Mouse (Mus musculus) ES-Bruce4 (cell line): ENCODE results near the gene Fam89b. TPM values are rescaled to one million over a fixed set of nuclear protein-coding genes. Genes with fewer than 3 reads are reported as not detected.

Experiments used
- H3K27ac ChIP-seq: 2 replicates; pipeline ENCODE4 v1.5.1; 2012; ENCODE audit warnings: low read length, inconsistent platforms; ENCODE audit not compliant: insufficient read depth
- H3K27me3 ChIP-seq: 2 replicates; pipeline ENCODE4 v1.6.1; 2012; ENCODE audit warnings: mild to moderate bottlenecking, low read length, inconsistent platforms; ENCODE audit not compliant: control insufficient read depth, poor library complexity, insufficient read depth, severe bottlenecking
- H3K36me3 ChIP-seq: 2 replicates; pipeline ENCODE4 v1.6.1; 2012; ENCODE audit warnings: inconsistent platforms, mild to moderate bottlenecking, low read length, moderate library complexity; ENCODE audit not compliant: control insufficient read depth, poor library complexity, insufficient read depth, severe bottlenecking
- H3K4me1 ChIP-seq: one replicate; pipeline ENCODE4 v1.8.1; 2011; ENCODE audit warnings: low read length; ENCODE audit not compliant: control insufficient read depth, insufficient read depth
- H3K4me3 ChIP-seq: 2 replicates; pipeline ENCODE4 v1.5.1; 2011; ENCODE audit warnings: low read depth, mild to moderate bottlenecking, low read length
- H3K9ac ChIP-seq: 2 replicates; pipeline ENCODE4 v1.6.1; 2012; ENCODE audit warnings: low read depth, mild to moderate bottlenecking, inconsistent platforms; ENCODE audit not compliant: poor library complexity, severe bottlenecking
- H3K9me3 ChIP-seq: replicated peaks from 2 replicates; pipeline ENCODE4 v1.6.1; 2012; ENCODE audit warnings: mild to moderate bottlenecking, low read length, inconsistent platforms; ENCODE audit not compliant: control insufficient read depth, poor library complexity, insufficient read depth, severe bottlenecking
- CTCF ChIP-seq: IDR thresholded peaks from one replicate; pipeline ENCODE4 v1.8.1; 2011; ENCODE audit warnings: low read depth, low read length
- EP300 ChIP-seq: IDR thresholded peaks from 2 replicates; pipeline ENCODE4 v1.6.1; 2011; ENCODE audit warnings: low read depth, low read length; ENCODE audit not compliant: insufficient read depth
- POLR2A ChIP-seq: IDR thresholded peaks from one replicate; pipeline ENCODE4 v1.8.1; 2011; ENCODE audit warnings: low read length; ENCODE audit not compliant: insufficient read depth
- polyA plus RNA-seq: library from polyadenylated mRNA; stranded (reverse); fragments of >200 nt; gene quantifications from 2 replicates; pipeline ENCODE4 v1.2.4, GENCODE M21; 2011; ENCODE audit warnings: low read depth; ENCODE audit not compliant: missing spikeins, insufficient read depth, insufficient read length

Fam89b gene
- polyA plus RNA-seq, 1 experiment = 13.1 TPM

DNA sequence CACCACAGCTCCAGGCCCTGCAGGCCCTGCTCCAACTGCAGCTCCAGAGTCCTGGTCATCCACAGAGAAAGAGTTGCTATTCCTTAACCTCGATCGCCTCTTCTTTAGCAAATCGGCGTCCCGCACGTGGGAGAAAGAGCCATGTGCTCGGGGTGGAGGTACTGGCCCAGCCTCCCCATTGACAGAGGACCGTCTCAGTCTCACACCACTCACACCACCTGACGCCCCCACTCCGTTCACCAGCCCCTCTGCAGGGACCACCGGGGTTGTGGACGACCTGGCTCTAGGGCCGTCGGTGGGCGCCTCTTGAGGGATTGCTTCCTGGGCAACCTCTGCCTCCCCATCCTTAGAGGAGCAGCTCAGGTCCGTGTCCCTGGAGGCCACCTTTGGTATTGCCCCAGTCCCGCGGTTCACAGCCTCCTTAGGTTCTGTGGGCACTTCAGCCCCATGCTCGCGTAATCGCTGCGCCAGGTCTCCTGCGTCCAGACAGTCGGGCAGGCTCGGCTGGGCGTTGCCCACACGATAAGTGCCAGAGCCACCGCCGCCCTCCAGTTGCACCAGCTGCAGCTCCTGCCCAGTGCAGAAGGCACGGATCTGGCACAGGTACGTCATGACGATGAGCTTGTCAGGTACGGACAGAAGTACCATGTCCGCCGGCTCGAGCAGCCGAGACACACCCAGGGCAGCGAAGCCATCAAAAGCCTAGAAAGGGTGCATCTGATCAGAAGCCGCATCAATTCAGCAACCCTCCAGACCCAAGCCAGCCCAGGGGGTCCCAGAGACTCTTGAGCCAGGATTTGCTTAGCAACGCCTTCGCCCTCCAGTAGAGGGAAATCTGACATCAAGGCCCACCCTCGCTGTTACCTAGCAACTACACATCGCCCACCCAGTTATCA lies 13.4 kb downstream of the Fam89b start:
- Histone ChIP-seq H3K9ac (peak overlapping the region; percentile 29), H3K27ac (no peak overlapping the region), H3K4me1 (no peaks in the 10 kb centered on the region), H3K4me3 (peak overlapping the region; percentile 44), H3K27me3 (no peaks in the 10 kb centered on the region), H3K36me3 (no peaks in the 10 kb centered on the region), H3K9me3 (no peaks in the 10 kb centered on the region)
- no peak for TF ChIP-seq EP300
- no peak for TF ChIP-seq CTCF
- TF ChIP-seq POLR2A = no peak

DNA sequence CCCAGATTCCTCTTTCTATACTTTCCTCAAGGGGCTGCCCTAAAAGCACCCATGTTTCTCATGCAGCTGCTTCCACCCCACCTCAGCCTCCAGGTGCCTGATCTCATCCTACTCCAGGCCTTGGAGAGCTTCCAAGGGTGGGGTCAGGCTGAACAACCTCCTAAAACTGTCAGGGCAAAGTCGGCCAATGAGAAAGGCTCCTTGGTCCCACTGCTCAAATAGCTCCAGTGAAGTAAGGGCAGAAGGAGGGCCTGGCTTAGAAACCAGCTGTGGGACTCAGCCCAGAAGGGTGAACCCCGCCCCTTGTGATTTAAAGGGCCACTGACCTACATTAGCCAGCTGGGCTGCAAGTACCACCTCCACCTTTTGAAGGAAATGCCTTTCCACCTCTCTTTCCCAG lies 15.7 kb downstream of the Fam89b start:
- no peaks in the 10 kb centered on the region for H3K36me3 ChIP-seq
- no peak overlapping the region for H3K9ac ChIP-seq
- H3K9me3 ChIP-seq = no peaks in the 10 kb centered on the region
- no peaks in the 10 kb centered on the region for H3K27me3 ChIP-seq
- no peak for TF ChIP-seq POLR2A
- TF ChIP-seq EP300 = no peak
- TF ChIP-seq CTCF = no peak
- H3K4me3 ChIP-seq = no peak overlapping the region
- H3K4me1 ChIP-seq = no peaks in the 10 kb centered on the region
- H3K27ac ChIP-seq = no peak overlapping the region

DNA sequence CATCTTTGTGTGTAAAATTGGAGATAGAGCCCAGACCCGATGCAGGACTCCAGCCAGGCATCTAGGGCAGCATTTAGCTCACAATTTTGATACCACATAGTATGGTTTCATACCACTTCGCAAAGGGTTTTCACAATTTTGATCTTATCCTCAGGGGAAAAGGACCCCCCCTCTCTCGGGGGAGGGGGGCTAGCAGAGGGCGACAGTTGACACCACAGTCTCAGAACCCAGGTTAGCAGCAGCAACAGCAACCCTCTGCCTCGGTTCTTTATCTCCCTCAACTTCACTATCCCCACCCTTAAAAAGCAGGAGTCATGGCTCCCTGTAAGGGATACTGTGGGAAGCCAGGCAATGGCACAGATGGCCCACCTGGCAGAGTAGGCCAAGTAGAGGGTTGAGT lies 16.2 kb downstream of the Fam89b start:
- no peak for TF ChIP-seq POLR2A
- no peak for TF ChIP-seq EP300
- no peak for TF ChIP-seq CTCF
- no peak overlapping the region for H3K4me3 ChIP-seq
- H3K27ac ChIP-seq = no peak overlapping the region
- no peaks in the 10 kb centered on the region for H3K4me1 ChIP-seq
- H3K36me3 ChIP-seq = no peaks in the 10 kb centered on the region
- no peaks in the 10 kb centered on the region for H3K9me3 ChIP-seq
- H3K27me3 ChIP-seq = no peaks in the 10 kb centered on the region
- H3K9ac ChIP-seq = no peak overlapping the region

DNA sequence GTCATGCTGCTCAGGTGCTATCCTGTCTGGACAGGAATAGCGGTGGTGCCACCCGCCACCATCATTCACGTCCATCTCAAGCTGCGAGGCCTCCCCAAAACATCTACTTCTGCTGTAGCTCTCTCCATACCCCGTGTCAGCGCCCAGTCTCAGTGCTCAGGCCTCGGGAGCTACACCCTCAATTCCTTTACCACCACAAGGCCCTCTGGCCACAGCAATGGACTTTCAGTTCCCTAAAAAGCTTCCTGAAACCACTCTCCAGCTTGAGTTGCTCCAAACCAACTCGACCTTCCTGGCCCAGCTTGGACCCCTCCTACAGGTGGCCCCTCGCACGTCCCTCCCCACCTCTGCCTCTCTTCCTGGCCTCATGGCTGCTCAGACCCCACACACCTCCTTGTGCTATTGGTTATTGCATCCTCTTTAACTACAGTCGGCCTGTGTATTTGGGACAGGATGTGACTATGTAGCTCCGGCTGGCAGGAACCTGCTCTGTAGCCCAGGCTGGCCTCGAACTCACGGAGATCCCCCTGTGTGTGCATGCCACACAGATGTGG lies 17.5 kb downstream of the Fam89b start:
- Histone ChIP-seq H3K4me1 (no peaks in the 10 kb centered on the region), H3K9ac (no peak overlapping the region), H3K27ac (no peak overlapping the region), H3K36me3 (no peaks in the 10 kb centered on the region), H3K4me3 (no peak overlapping the region), H3K9me3 (no peaks in the 10 kb centered on the region), H3K27me3 (no peaks in the 10 kb centered on the region)
- TF ChIP-seq EP300 (no peak), POLR2A (no peak)

DNA sequence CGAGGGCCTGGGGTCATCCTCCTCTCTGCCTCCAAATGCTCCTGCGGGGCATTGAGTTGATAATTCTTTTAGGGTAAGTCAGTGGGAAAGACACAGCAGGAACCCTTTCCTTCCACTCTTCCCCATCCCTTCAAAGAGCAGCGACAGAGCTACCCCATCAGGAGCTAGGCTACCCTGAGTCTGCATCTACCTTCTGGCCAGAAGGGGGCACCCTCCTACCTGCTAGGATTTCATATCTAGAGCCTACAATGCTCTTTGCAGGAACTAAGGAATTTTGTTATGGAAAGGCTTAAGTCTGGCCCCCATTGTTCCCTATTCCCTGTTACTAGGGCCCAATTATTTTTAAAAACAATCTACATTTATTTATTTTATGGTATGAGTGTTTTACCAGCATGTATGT lies 18.2 kb downstream of the Fam89b start:
- H3K27ac ChIP-seq = no peak overlapping the region
- H3K36me3 ChIP-seq = no peaks in the 10 kb centered on the region
- H3K4me1 ChIP-seq = no peaks in the 10 kb centered on the region
- H3K4me3 ChIP-seq = no peak overlapping the region
- H3K27me3 ChIP-seq = no peaks in the 10 kb centered on the region
- H3K9me3 ChIP-seq = no peaks in the 10 kb centered on the region
- H3K9ac ChIP-seq = no peak overlapping the region
- TF ChIP-seq CTCF (peak; percentile 75), EP300 (no peak)

DNA sequence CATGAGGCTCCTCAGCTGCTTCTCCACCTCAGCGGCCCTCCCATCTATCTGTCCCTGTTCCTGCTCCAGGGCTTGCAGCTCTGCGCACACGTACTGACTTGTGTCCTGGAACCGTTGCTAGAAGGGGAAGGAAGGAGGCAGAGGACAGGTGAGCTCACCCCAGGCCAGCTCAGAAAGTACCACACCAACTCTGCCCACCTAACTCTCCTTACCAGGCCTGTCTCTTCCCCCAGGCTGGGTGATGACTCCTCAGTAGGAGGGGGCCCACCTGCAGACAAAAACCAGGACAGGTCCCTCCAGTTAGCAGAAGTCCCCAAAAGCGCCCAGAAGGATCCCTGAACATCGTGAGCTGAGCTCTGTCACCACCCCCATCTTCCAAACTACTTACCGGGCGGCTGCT lies 18.9 kb downstream of the Fam89b start:
- no peaks in the 10 kb centered on the region for H3K36me3 ChIP-seq

More for the DNA sequence above, 18.9 kb downstream of the Fam89b start:
- Histone ChIP-seq H3K27me3 (no peaks in the 10 kb centered on the region), H3K9ac (no peak overlapping the region), H3K4me3 (no peak overlapping the region), H3K9me3 (no peaks in the 10 kb centered on the region), H3K27ac (no peak overlapping the region), H3K4me1 (no peaks in the 10 kb centered on the region)
- no peak for TF ChIP-seq POLR2A
- TF ChIP-seq CTCF = no peak
- no peak for TF ChIP-seq EP300
